Mouse (Mus musculus): ENCODE results near the gene Endog. TPM values are rescaled to one million over a fixed set of nuclear protein-coding genes. Genes with fewer than 3 reads are reported as not detected.
A peak's percentile ranks its signal among the peaks of the same experiment; 100 is the strongest.
"Not testable (repeated sequence)": the region's sequence is repeated elsewhere in the genome, so short reads cannot be mapped to it uniquely, and the experiment has no call there.

Gene Endog
- 14.6 and 15.2 TPM in 2 replicates for polyA plus RNA-seq (2014; fragmentation: Nextera tagmentation; extraction: Ambion mirVana)

DNA sequence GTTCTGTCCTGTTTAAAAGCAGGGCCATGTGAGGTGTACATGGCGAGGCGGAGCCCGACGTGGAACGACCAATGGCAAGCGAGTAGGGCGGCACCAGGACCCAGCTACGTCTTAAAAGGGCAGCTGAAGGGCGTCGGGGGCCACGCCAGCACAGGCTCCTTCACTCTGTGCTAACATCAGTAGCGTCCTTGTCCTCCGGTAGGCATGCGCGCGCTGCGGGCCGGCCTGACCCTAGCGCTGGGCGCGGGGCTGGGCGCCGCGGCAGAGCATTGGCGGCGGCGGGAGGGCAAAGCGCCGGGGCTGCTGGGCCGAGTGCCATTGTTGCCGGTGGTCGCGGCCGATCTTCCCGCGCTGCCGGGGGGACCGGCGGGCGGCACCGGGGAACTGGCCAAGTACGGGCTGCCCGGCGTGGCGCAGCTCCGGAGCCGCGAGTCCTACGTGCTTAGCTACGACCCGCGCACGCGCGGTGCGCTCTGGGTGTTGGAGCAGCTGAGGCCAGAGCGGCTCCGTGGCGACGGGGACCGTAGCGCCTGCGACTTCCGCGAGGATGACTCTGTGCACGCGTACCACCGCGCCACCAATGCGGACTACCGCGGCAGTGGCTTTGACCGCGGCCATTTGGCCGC, at the start of gene Endog:
Endog (plus strand) TSS at position 123 of the 626 bp plus-strand sequence.
- peak within 1 kb of the TSS; percentile 94 for H3K4me2 ChIP-seq (ENCODE audit: low read depth)
- no peaks in the 10 kb centered on the region for H3K27me3 ChIP-seq (ENCODE audit: control insufficient read depth, insufficient read depth, low read length)
- peak within 1 kb of the TSS; percentile 80 for H3K27ac ChIP-seq (ENCODE audit: low read depth, low read length)
- H3K9ac ChIP-seq (ENCODE audit: low read length) = peak within 1 kb of the TSS; percentile 73
- H3K9me3 ChIP-seq (ENCODE audit: control insufficient read depth, low read length) = 0 out of 2 replicates have a peak, but pooled peaks cover 3% of the 10 kb centered on the region
- DNase-seq (ENCODE audit: low spot score) (peak; percentile 85), ATAC-seq (ENCODE audit: insufficient read depth, low FRiP score, low TSS enrichment) (peak; percentile 91)
- H3K4me1 ChIP-seq (ENCODE audit: control insufficient read depth, insufficient read depth, low read length) = no peaks in the 10 kb centered on the region; the same call in 1 of the 2 replicates
- peaks cover 17% of the 10 kb centered on the region for H3K36me3 ChIP-seq (ENCODE audit: control insufficient read depth, insufficient read depth, low read length)
- WGBS = under 1% methylated on average over 74 of the region's 75 CpGs
- peak within 1 kb of the TSS; percentile 62 for H3K4me3 ChIP-seq (ENCODE audit: low read depth, low read length)

- H3K36me3 ChIP-seq (ENCODE audit: control insufficient read depth, insufficient read depth, low read length) = no peaks in the 10 kb centered on the region
- peaks cover 15% of the 10 kb centered on the region for H3K4me1 ChIP-seq (ENCODE audit: control insufficient read depth, insufficient read depth, low read length)
- H3K4me3 ChIP-seq (ENCODE audit: low read depth, low read length) = no peak overlapping the region
- no peak for DNase-seq (ENCODE audit: low spot score)
- WGBS = 83% methylated on average over 5 of the region's 5 CpGs
- ATAC-seq (ENCODE audit: insufficient read depth, low FRiP score, low TSS enrichment) = no peak
- no peak overlapping the region for H3K27ac ChIP-seq (ENCODE audit: low read depth, low read length)
- no peak overlapping the region for H3K4me2 ChIP-seq (ENCODE audit: low read depth)
- H3K9ac ChIP-seq (ENCODE audit: low read length) = no peak overlapping the region
- no peaks in the 10 kb centered on the region for H3K9me3 ChIP-seq (ENCODE audit: control insufficient read depth, low read length)
- H3K27me3 ChIP-seq (ENCODE audit: control insufficient read depth, insufficient read depth, low read length) = no peaks in the 10 kb centered on the region
These were observed 48.5 kb upstream of the Endog start for GRCm38 (mm10) chr2:30122766-30123165.

DNA sequence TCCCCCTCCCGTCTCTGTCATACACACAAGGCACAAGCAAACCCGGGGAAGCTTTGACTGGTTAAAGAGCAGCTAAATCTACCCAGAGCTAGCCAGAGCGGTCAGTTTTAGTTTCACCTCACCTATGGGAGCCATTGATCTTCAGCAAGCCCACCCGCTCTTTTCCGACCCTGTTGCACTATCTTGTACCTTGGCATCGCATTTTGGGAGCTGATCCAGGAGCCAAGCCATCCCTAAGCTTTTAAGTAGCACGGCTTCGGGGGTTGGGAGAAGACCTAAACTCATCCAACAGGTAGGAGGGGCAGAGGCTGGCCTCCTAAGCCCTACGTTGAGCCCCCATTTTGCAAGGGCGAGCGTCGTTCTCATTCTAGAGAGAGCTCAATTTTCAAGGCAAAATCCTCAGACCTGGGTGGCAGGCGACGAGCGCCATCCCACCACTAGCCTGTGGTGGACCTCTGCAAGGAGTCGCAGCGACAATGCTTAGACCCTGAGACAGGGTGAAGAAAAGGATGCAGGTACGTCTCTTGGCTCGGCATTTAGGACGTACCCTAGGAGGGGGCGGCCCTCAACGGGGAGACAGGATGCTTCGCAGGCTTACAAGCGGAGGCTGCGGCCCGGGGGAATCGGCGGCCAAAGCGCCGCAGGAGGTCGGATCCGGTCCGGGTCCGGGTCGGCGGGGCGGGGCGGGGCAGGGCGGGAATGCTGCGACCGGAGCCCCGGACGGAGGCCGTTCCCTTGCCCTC, 47.4 kb upstream of the Endog start:
- ATAC-seq (ENCODE audit: insufficient read depth, low FRiP score, low TSS enrichment) = peak; percentile 64
- peak overlapping the region; percentile 91 for H3K4me2 ChIP-seq (ENCODE audit: low read depth)
- H3K9me3 ChIP-seq (ENCODE audit: control insufficient read depth, low read length) = no peaks in the 10 kb centered on the region
- peak overlapping the region; percentile 86 for H3K9ac ChIP-seq (ENCODE audit: low read length)
- H3K36me3 ChIP-seq (ENCODE audit: control insufficient read depth, insufficient read depth, low read length) = no peaks in the 10 kb centered on the region
- no peaks in the 10 kb centered on the region for H3K27me3 ChIP-seq (ENCODE audit: control insufficient read depth, insufficient read depth, low read length)
- WGBS = 2% methylated on average over 44 of the region's 44 CpGs
- H3K27ac ChIP-seq (ENCODE audit: low read depth, low read length) = peak overlapping the region; percentile 62; the same call in 1 of the 2 replicates
- DNase-seq (ENCODE audit: low spot score) = no peak
- peak overlapping the region; percentile 83 for H3K4me3 ChIP-seq (ENCODE audit: low read depth, low read length)
- peaks cover 15% of the 10 kb centered on the region for H3K4me1 ChIP-seq (ENCODE audit: control insufficient read depth, insufficient read depth, low read length)

GRCm38 (mm10) chr2:30124472-30125274, 46.6 kb upstream of the Endog start, which contains the start of gene Zer1:
Gene Zer1, minus strand, starts transcription at chr2:30124585.
- peak within 1 kb of the TSS; percentile 86 for H3K9ac ChIP-seq (ENCODE audit: low read length)
- no peaks in the 10 kb centered on the region for H3K36me3 ChIP-seq (ENCODE audit: control insufficient read depth, insufficient read depth, low read length)
- ATAC-seq (ENCODE audit: insufficient read depth, low FRiP score, low TSS enrichment) = peak; percentile 91
- H3K27me3 ChIP-seq (ENCODE audit: control insufficient read depth, insufficient read depth, low read length) = no peaks in the 10 kb centered on the region
- H3K9me3 ChIP-seq (ENCODE audit: control insufficient read depth, low read length) = no peaks in the 10 kb centered on the region
- peak within 1 kb of the TSS; percentile 62; the same call in 1 of the 2 replicates for H3K27ac ChIP-seq (ENCODE audit: low read depth, low read length)
- H3K4me2 ChIP-seq (ENCODE audit: low read depth) = peak within 1 kb of the TSS; percentile 91
- WGBS = 11% methylated on average over 31 of the region's 31 CpGs
- H3K4me1 ChIP-seq (ENCODE audit: control insufficient read depth, insufficient read depth, low read length) = peaks cover 10% of the 10 kb centered on the region
- peak within 1 kb of the TSS; percentile 83 for H3K4me3 ChIP-seq (ENCODE audit: low read depth, low read length)
- DNase-seq (ENCODE audit: low spot score) = peak; percentile 90

- ATAC-seq (ENCODE audit: insufficient read depth, low FRiP score, low TSS enrichment) (no peak), DNase-seq (ENCODE audit: low spot score) (peak; percentile 42)
- H3K9me3 ChIP-seq (ENCODE audit: control insufficient read depth, low read length) = no peaks in the 10 kb centered on the region
- H3K27me3 ChIP-seq (ENCODE audit: control insufficient read depth, insufficient read depth, low read length) = no peaks in the 10 kb centered on the region
- 30% methylated on average over 2 of the region's 2 CpGs for WGBS
- H3K4me1 ChIP-seq (ENCODE audit: control insufficient read depth, insufficient read depth, low read length) = peaks cover 2% of the 10 kb centered on the region
- no peak overlapping the region for H3K27ac ChIP-seq (ENCODE audit: low read depth, low read length)
- H3K36me3 ChIP-seq (ENCODE audit: control insufficient read depth, insufficient read depth, low read length) = no peaks in the 10 kb centered on the region
- no peak overlapping the region for H3K9ac ChIP-seq (ENCODE audit: low read length)
- no peak overlapping the region for H3K4me3 ChIP-seq (ENCODE audit: low read depth, low read length)
- H3K4me2 ChIP-seq (ENCODE audit: low read depth) = no peak overlapping the region
These were observed 42.5 kb upstream of the Endog start for GRCm38 (mm10) chr2:30128789-30129188.

- WGBS = 86% methylated on average over 4 of the region's 4 CpGs
- no peak overlapping the region for H3K9ac ChIP-seq (ENCODE audit: low read length)
- H3K27me3 ChIP-seq (ENCODE audit: control insufficient read depth, insufficient read depth, low read length) = no peaks in the 10 kb centered on the region
- no peaks in the 10 kb centered on the region for H3K9me3 ChIP-seq (ENCODE audit: control insufficient read depth, low read length)
- no peak overlapping the region for H3K27ac ChIP-seq (ENCODE audit: low read depth, low read length)
- H3K4me3 ChIP-seq (ENCODE audit: low read depth, low read length) = no peak overlapping the region
- no peak for ATAC-seq (ENCODE audit: insufficient read depth, low FRiP score, low TSS enrichment)
- no peaks in the 10 kb centered on the region for H3K36me3 ChIP-seq (ENCODE audit: control insufficient read depth, insufficient read depth, low read length)
- DNase-seq (ENCODE audit: low spot score) = no peak
- no peak overlapping the region for H3K4me2 ChIP-seq (ENCODE audit: low read depth)
- H3K4me1 ChIP-seq (ENCODE audit: control insufficient read depth, insufficient read depth, low read length) = peaks cover 10% of the 10 kb centered on the region
These were observed 41.1 kb upstream of the Endog start for GRCm38 (mm10) chr2:30130156-30130555.

- H3K27ac ChIP-seq (ENCODE audit: low read depth, low read length); DNase-seq (ENCODE audit: low spot score); H3K4me2 ChIP-seq (ENCODE audit: low read depth); H3K4me3 ChIP-seq (ENCODE audit: low read depth, low read length); H3K9ac ChIP-seq (ENCODE audit: low read length); H3K36me3 ChIP-seq (ENCODE audit: control insufficient read depth, insufficient read depth, low read length); H3K27me3 ChIP-seq (ENCODE audit: control insufficient read depth, insufficient read depth, low read length); ATAC-seq (ENCODE audit: insufficient read depth, low FRiP score, low TSS enrichment); H3K9me3 ChIP-seq (ENCODE audit: control insufficient read depth, low read length): not testable (repeated sequence)
- H3K4me1 ChIP-seq (ENCODE audit: control insufficient read depth, insufficient read depth, low read length) = peaks cover 12% of the 10 kb centered on the region
- WGBS = 64% methylated on average over 5 of the region's 5 CpGs
These were observed 40.1 kb upstream of the Endog start for GRCm38 (mm10) chr2:30131240-30131639.

DNA sequence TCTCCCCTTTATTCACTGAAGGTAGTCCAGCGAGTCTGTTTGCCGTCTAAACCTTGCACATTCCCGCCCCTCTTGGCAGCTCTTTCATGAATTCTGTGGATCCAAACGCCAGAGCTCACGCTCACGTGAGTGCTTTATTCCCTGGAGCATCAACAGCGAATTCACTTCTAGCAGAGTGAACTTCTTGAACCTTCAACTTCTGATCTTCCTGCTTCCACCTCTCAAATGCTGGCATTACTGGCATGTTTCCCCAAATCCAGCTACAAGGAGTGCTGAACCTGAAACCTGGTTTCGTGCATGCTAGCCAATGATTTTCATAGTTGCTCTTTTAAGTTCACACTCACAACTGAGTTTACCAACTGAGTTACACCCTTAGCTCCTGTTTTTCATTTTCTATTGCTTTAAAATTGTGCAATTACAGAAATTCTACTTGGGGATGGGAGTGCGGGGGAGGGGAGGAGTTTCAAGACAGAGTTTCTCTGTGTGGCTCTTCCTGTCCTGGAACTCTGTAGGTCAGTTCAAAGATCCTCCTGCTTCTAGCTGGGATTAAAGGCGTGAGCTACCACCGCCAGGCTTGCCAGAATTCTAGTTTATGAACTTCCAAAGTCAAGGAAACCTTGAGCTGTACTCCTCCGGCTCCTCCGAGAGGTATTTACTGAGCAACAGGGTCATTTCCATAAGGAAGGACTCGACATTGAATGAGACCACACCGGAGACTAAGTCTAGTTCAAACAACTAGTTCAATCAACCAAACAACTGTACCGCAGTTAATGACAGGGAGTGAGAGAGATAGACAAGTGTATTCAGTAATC, 38.3 kb upstream of the Endog start:
- H3K4me1 ChIP-seq (ENCODE audit: control insufficient read depth, insufficient read depth, low read length) = peaks cover 12% of the 10 kb centered on the region
- WGBS = 29% methylated on average over 16 of the region's 16 CpGs
- H3K9me3 ChIP-seq (ENCODE audit: control insufficient read depth, low read length) = no peaks in the 10 kb centered on the region
- no peak overlapping the region for H3K27ac ChIP-seq (ENCODE audit: low read depth, low read length)
- H3K36me3 ChIP-seq (ENCODE audit: control insufficient read depth, insufficient read depth, low read length) = peaks cover 4% of the 10 kb centered on the region; the same call in 1 of the 2 replicates
- no peak for DNase-seq (ENCODE audit: low spot score)
- 0 out of 2 replicates have a peak, but pooled peaks have one; percentile 13 for ATAC-seq (ENCODE audit: insufficient read depth, low FRiP score, low TSS enrichment)
- H3K9ac ChIP-seq (ENCODE audit: low read length) = peak overlapping the region; percentile 87; the same call in 1 of the 2 replicates
- H3K4me3 ChIP-seq (ENCODE audit: low read depth, low read length) = peak overlapping the region; percentile 85
- peak overlapping the region; percentile 92 for H3K4me2 ChIP-seq (ENCODE audit: low read depth)
- H3K27me3 ChIP-seq (ENCODE audit: control insufficient read depth, insufficient read depth, low read length) = no peaks in the 10 kb centered on the region

All from neural tube, embryonic 11.5 days (tissue).